Mouse (Mus musculus): Measurements from ENCODE around the gene Lmo4.

The Lmo4 gene

DNA sequence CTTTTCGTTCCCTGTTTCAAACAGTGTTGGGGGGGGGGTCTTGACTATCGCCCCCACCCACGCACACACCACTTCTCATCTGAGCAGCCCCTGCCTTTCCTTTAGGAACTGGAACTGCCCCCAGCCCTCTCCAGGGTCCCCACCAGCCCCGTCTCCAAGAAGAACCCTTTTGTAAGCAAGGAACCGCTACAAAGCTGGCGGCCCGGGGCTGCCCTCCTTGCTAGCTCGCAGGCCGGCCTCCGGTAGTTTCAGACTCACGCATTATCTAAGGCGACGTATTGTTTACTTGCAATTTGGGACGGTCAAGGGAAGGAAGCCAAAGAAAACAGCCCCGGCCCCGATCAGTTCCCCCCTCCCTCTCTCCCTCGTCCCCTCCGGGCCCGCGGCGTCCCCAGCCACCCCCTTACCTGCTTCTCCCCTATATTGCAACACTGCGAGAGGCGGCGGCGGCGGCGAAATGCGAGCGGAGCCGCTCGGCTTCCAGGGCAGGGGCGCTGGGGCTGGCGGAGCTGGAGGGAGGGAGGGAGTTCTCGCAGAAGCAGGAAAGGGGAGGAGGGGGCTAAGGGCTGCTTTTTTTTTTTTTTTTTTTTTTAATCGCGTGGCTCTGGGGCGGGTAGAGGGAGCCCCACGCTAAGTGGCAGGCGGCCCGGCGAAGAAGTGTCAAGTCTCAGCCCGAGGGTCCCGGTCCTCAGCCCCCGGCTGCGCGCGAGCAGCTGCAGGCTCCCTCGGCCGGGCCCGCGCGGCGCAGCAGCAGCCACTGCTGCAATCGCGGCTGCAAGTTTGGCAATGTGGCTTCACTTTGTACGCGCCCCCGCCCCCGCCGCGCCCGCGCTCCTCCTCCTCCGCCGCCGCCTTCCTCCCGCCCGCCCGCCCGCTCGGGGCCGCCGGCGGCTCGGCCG lies at the start of gene Lmo4:
Gene Lmo4, minus strand, starts transcription at position 808 of the 899 bp plus-strand sequence.
- peak; percentile 90 to 94 for DNase-seq

- DNase-seq: no peak
Measured at GRCm38 (mm10) chr3:144254281-144254680, 49.3 kb upstream of the Lmo4 start.

DNA sequence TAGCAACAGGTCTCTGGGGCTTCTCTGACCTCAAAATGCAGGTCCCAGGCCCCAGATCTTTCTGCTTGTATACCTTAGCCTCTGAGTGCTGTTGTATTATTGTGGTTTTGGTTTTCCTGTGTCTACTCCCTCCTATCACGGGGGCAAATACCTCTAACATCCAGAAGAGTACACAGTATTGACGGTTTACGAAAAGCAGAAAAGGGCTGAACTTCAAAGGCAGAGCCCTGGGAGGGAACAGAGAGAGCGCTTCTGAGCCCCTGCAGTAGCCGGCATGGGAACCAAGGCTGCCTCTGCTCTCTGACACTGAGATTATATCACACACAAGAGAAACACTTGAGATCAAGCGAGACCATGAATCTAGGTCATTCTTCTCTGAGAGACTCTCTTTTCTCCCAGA lies 48.0 kb upstream of the Lmo4 start:
- DNase-seq: no peak

DNA sequence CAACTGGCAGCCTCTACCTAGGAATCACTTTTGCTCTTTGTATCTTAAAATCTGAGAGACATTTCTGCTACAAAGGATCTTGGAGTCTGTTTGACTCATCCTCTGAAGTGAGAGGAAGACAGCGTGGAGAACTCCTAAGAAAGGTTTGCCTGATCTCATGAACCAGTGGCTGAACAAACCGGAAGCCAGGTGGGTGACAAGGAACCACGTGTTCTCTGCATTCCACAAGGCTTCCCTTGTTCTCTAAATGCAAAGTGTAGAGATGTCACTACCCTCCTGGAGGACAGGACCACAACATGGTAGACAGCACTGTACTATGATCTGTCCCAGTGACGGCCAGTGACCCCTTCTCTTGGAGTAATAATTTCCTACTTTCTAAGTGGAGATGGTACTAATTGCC lies 47.1 kb upstream of the Lmo4 start:
- no peak for DNase-seq

DNA sequence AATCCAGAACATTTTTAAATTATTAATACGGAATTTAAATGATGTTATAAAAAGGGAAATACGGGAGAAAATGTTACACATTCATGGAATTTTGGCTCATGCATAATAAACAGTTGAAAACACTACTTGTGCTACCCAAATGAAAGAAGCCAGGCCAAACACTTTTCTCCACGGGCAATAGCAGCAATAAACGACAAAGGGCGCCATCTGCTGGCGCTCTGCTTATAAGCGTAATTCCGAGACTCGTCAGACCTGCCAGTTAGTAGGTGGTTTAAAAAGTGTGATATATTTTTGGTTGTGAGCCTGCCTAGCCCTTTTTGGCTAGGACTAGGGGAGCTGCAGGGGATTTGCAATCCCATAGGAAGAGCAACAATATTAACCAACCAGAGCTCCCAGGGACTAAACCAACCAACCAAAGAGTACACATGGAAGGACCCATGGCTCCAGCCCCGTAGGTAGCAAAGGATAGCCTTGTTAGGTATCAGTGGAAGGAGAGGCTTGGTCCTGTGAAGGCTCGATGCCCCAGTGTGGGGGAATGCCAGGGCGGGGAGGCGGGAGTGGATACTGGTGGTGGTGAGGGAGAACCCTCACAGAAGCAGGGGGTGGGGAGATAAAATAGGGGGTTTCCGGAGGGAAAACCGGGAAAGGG lies 37.1 kb upstream of the Lmo4 start:
- peak; percentile 85 to 87 for DNase-seq

- no peak for DNase-seq
Measured at GRCm38 (mm10) chr3:144241161-144241560, 36.1 kb upstream of the Lmo4 start.

- DNase-seq: no peak
Measured at GRCm38 (mm10) chr3:144238482-144238881, 33.5 kb upstream of the Lmo4 start.

- DNase-seq: no peak
Measured at GRCm38 (mm10) chr3:144232347-144233008, 27.5 kb upstream of the Lmo4 start.

DNA sequence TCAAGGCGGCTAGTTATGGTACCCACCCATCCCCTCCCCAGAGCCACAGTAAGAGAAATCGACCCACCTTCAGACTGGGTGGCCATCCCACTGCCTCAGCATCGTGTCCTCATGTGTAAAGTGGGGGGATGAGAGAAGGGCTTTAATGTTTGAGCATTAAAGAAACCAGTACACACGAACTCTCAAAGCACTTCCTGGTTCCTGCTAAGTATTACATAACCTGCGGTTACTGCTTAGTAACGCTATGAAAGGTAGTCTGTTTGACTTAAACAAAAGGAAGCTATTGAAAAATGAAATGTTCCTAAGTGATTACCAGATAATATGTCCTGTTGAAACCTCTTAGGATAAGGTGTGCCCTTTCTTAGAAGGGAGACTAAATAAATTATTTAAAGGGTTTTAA lies 26.9 kb upstream of the Lmo4 start:
- DNase-seq: no peak

DNA sequence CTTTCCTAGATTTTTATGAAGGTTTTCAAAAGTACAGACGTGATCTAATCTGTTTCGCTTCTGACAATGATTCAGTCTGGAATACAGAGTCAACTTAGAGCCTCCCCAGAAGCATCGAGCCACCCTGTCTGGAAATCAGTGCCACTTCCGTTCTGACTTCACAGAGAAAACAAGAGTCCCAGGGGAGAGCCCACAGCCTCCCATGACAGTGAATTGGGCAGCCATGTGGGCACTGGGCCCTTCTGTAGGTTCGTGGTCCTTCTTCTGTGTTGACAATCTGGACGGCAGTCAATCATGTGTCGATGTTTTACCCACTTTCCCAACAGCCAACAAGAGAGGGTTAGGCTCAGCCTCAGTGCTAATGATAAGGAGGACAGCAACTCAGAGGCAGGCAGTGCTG lies 26.4 kb upstream of the Lmo4 start:
- no peak for DNase-seq

DNA sequence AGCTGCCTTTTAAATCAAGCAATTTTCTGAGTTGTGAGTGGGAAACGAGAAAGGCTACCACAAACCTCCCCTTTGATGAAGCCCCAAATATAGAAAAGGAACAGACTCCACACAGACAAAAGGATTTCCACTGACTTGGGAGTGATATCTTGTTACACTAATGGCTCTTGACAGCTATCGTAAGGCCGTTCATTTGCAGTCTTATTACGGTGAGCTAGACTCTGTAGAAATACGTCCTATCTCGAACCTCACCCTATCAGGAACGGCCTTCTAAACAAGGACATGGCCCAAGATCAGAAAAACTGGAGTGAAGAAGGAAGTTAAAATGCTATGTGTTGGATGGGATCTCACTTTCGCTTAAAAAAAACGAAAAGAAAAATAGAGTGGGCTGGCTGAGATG lies 25.0 kb upstream of the Lmo4 start:
- DNase-seq: no peak

- DNase-seq: no peak
Measured at GRCm38 (mm10) chr3:144229312-144229711, 24.3 kb upstream of the Lmo4 start.

GRCm38 (mm10) chr3:144225456-144226240 lies 20.6 kb upstream of the Lmo4 start:
- peak; percentile 17 to 37 for DNase-seq

- no peak for DNase-seq
Measured at GRCm38 (mm10) chr3:144224594-144224993, 19.6 kb upstream of the Lmo4 start.

DNA sequence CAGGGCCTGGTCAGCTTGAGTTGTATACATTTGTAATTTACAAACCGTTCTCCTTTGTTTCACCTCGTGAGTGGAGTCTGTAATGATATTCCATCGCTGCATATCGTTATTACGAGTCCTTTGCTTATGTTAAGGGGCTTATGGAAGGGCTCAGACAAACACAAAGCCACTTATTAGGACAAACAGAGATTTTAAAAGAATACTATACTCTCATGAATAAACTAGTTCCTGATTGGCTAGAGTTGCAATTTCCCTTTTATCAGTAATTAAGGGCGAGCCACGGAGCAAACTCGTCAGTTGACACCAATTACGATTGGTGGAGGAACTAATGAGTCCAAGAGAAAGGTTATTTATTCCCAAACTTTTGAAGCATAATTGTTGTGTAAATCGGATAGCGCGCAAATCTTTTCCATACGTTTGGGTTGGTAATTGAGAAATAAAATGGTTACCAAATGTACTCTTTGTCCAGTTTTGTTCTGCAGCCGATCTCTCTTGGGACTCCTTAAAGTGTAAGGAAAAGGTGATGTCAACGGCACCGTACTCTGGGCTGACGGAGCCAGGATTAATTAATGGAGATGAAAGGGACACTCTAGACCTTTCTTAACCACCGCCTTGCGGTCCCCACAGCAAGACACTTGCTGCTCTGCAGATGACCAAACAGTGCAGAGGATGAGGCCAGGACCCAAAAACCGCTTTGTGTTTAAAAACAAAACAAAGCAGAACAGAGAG lies 18.5 kb upstream of the Lmo4 start:
- no peak for DNase-seq

- DNase-seq: no peak
Measured at GRCm38 (mm10) chr3:144222381-144222780, 17.4 kb upstream of the Lmo4 start.

GRCm38 (mm10) chr3:144207498-144207897 lies 2.5 kb upstream of the Lmo4 start:
- DNase-seq: peak; percentile 54 to 62

GRCm38 (mm10) chr3:144206942-144207341 lies 1.9 kb upstream of the Lmo4 start:
- no peak for DNase-seq

- no peak for DNase-seq
Measured at GRCm38 (mm10) chr3:144206261-144206660, 1.2 kb upstream of the Lmo4 start.

DNA sequence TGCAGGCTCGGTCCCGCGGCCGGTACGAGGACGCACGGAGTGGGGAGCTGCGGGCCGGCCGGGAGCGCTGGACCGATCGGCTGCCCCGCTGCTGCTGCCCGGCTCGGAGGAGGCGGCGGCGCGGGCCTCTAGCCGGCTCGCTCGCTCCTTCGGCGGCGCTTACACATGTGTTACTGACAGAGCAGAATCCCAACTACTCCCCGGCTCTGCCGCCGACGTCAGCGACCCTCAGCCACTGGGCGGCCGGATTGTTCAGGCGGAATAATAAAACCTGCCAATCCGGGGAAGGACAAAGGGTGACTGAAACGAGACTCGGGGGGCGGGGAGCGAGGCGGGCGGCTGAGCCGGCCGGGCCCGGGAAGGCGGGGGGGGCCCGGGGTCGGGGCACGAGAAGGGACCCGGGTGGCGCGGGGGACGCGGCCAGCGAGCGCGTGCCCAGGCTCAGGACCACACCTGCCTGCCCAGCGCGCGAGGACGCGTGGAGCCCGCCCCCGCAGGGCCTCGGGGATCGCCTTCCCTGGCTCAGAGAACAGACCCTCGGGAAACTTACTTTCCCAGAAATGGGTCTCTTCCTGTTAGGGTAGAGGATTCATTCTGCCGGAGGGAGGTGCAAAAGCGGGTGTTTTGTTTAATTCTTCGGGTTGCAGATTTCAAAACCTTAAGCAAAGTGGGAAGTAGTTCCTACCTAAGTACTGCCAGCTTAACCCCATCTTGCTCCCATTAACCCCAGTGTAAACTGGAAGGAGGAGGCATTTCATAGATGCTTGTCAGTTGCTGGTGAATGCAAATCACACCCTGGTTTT lies 532 bp upstream of the Lmo4 start:
- DNase-seq: peak; percentile 95 to 97

DNA sequence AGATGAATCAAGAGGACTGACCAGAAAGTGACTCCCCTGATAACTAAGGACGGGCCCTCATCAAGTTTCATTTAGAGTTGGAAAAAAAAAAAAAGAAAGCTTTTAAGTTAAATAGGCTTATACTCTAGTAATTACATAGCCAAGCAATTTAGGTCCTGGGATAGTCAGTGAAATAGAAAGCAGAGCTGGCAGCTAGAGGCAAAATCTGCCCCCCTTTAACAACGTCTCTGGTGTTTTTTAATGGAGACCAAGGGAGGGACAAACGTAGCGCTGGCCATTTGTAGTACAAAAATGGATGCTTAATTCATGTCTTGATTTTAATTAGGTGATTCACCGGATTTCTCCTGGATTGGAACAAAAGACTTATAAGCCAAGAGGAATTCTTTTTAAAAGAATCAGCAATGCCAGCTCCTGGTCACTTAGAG lies 1.0 kb downstream of the Lmo4 start:
- DNase-seq: peak in 1 of 2 experiments; percentile 21
